Mouse (Mus musculus): Measurements from ENCODE around the gene Sowahc. TPM values are rescaled to one million over a fixed set of nuclear protein-coding genes. Genes with fewer than 3 reads are reported as not detected.

Gene Sowahc
- total and polyA plus RNA-seq, 2 experiments from 2014 or later = 14.1 to 32.3 TPM

DNA sequence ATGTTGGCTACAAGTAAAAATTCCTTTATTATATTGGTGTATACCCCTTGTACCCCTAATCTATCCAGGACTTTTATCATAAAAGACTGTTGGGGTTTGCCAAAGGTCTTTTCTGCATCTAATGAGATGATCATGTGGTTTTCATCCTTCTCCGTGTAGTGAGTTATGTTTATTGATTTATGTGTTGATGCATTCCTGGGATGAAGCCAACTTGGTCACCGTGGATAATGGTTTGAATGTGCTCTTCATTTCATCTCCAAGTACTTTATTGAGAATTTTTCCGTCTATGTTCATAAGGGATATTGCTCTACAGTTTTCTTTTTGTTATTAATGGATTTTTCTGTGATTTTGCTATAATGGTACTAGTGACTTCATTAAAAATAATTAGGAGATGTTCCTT, 27.8 kb downstream of the Sowahc start:
- no peak for TF ChIP-seq CTCF (IDR thresholded peaks at IDR 0.05)
- H3K9me3 ChIP-seq (ENCODE audit: low read length) = no peaks in the 10 kb centered on the region
- DNase-seq (ENCODE audit: low spot score) = no peak
- H3K27me3 ChIP-seq (ENCODE audit: insufficient read depth, low read length) = no peaks in the 10 kb centered on the region
- no peak overlapping the region for H3K4me3 ChIP-seq (ENCODE audit: low read depth, low read length)
- H3K9ac ChIP-seq (replicated peaks; ENCODE audit: low read length, poor library complexity, severe bottlenecking) = no peak overlapping the region
- no peaks in the 10 kb centered on the region for H3K36me3 ChIP-seq (ENCODE audit: insufficient read depth, low read length)
- ATAC-seq (ENCODE audit: low FRiP score) = no peak
- no peak overlapping the region for H3K27ac ChIP-seq (ENCODE audit: low read depth, low read length)
- no peaks in the 10 kb centered on the region for H3K4me1 ChIP-seq (ENCODE audit: insufficient read depth, low read length)
- WGBS = 80% methylated on average over 3 of the region's 3 CpGs
- H3K4me2 ChIP-seq (ENCODE audit: low read depth, low read length, poor library complexity, severe bottlenecking) = no peak overlapping the region

DNA sequence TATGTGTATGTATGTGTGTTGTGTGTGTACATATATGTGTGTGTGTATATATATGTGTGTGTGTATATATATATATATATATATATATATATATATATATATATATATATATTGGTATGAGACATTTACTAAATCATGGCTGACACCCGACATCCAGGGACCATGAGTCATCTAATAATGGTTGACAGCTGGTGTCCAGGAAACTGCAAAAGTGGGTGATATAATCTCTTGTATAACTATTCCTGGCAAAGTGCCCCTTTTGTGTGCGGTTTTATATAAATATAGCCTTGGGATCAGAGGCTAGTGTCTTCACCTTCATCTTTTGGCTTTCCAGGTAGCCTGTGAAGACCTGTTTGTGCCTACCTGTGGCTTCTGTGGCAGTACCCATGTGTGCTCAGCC, 28.9 kb downstream of the Sowahc start:
- ATAC-seq (ENCODE audit: low FRiP score) (no peak), DNase-seq (ENCODE audit: low spot score) (no peak)
- Histone ChIP-seq H3K27ac (ENCODE audit: low read depth, low read length) (no peak overlapping the region), H3K4me2 (ENCODE audit: low read depth, low read length, poor library complexity, severe bottlenecking) (no peak overlapping the region), H3K4me1 (ENCODE audit: insufficient read depth, low read length) (no peaks in the 10 kb centered on the region), H3K9me3 (ENCODE audit: low read length) (no peaks in the 10 kb centered on the region), H3K36me3 (ENCODE audit: insufficient read depth, low read length) (no peaks in the 10 kb centered on the region), H3K9ac (replicated peaks; ENCODE audit: low read length, poor library complexity, severe bottlenecking) (no peak overlapping the region), H3K27me3 (ENCODE audit: insufficient read depth, low read length) (no peaks in the 10 kb centered on the region), H3K4me3 (ENCODE audit: low read depth, low read length) (no peak overlapping the region)
- no peak for TF ChIP-seq CTCF (IDR thresholded peaks at IDR 0.05)
- 90% methylated on average over 2 of the region's 2 CpGs for WGBS

DNA sequence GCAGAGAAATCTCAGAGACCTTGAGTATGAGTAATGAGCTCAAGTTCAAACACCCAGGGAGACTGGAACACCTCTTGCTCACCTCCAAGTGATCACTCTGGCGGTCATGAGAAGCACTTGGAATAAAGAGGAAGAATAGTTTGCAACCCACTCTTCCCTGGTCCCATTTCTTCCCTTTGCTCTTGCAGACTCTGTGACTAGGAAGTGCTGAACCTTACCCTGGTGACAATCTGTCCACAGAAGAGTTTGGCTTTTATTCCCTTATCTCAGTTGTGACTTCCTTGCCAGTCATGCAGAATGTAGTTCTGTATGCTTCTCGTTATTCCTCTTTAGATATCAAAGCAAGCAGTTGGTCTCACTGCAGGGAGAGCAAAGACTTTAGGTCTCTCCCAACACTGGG, 30.2 kb downstream of the Sowahc start:
- DNase-seq (ENCODE audit: low spot score) (no peak), ATAC-seq (ENCODE audit: low FRiP score) (no peak)
- no peaks in the 10 kb centered on the region for H3K9me3 ChIP-seq (ENCODE audit: low read length)
- WGBS = 88% methylated on average over 2 of the region's 2 CpGs
- no peak overlapping the region for H3K27ac ChIP-seq (ENCODE audit: low read depth, low read length)
- H3K4me1 ChIP-seq (ENCODE audit: insufficient read depth, low read length) = no peaks in the 10 kb centered on the region
- no peak overlapping the region for H3K9ac ChIP-seq (replicated peaks; ENCODE audit: low read length, poor library complexity, severe bottlenecking)
- H3K4me2 ChIP-seq (ENCODE audit: low read depth, low read length, poor library complexity, severe bottlenecking) = no peak overlapping the region
- H3K4me3 ChIP-seq (ENCODE audit: low read depth, low read length) = no peak overlapping the region
- no peak for TF ChIP-seq CTCF (IDR thresholded peaks at IDR 0.05)
- no peaks in the 10 kb centered on the region for H3K36me3 ChIP-seq (ENCODE audit: insufficient read depth, low read length)
- no peaks in the 10 kb centered on the region for H3K27me3 ChIP-seq (ENCODE audit: insufficient read depth, low read length)

DNA sequence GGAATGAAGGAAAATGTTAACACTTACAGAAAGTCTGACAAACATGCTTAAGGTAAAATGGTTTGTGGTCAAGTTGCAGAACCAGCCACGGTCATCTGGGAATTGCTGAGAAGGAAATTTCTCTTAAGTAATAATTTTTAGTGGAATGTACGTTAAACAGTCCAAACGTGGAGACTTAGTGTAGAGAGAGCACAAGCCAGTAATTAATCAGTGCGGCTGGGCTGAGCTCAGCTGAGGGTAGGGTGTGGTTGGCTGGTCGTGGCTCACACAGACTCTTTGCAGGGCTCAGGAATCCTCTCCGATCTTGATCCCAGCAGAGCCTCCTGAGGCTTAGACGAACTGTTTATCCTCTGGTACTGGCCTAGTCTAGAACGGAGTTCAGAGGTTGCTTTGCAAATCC, 30.6 kb downstream of the Sowahc start:
- Histone ChIP-seq H3K9me3 (ENCODE audit: low read length) (no peaks in the 10 kb centered on the region), H3K9ac (replicated peaks; ENCODE audit: low read length, poor library complexity, severe bottlenecking) (no peak overlapping the region), H3K36me3 (ENCODE audit: insufficient read depth, low read length) (no peaks in the 10 kb centered on the region), H3K4me1 (ENCODE audit: insufficient read depth, low read length) (no peaks in the 10 kb centered on the region), H3K27me3 (ENCODE audit: insufficient read depth, low read length) (no peaks in the 10 kb centered on the region), H3K4me3 (ENCODE audit: low read depth, low read length) (no peak overlapping the region), H3K4me2 (ENCODE audit: low read depth, low read length, poor library complexity, severe bottlenecking) (no peak overlapping the region), H3K27ac (ENCODE audit: low read depth, low read length) (no peak overlapping the region)
- ATAC-seq (ENCODE audit: low FRiP score) (no peak), DNase-seq (ENCODE audit: low spot score) (no peak)
- 79% methylated on average over 8 of the region's 8 CpGs for WGBS
- TF ChIP-seq CTCF (IDR thresholded peaks at IDR 0.05) = no peak

DNA sequence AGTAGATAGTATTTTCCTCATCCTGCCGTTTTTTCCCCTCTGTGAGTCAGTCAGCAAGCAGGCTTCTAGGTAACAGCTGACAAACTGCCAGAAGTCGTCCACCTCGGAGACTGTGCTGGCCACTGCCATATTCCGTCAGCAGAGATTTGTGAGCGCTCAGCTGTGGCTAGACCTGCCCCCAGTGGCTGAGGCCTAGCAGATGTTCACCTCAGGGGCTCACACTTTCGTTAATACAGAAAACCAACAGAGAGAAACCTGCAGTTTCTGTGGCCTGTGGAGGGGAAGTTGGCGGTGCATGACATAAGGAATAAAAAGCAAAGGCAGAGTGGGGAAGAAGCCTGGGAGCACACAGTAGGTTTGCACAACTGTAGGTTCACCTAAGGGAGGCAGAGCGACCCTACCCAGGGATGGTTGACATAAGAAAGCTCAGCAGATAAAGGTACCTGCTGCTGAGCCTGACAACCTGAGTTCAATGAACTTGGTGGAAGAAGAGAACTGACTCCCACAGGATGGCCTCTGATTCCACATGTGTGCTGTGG, 31.9 kb downstream of the Sowahc start:
- ATAC-seq (ENCODE audit: low FRiP score) (no peak), DNase-seq (ENCODE audit: low spot score) (no peak)
- H3K4me3 ChIP-seq (ENCODE audit: low read depth, low read length) = no peak overlapping the region
- no peak for TF ChIP-seq CTCF (IDR thresholded peaks at IDR 0.05)
- H3K27ac ChIP-seq (ENCODE audit: low read depth, low read length) = no peak overlapping the region
- no peaks in the 10 kb centered on the region for H3K4me1 ChIP-seq (ENCODE audit: insufficient read depth, low read length)
- H3K27me3 ChIP-seq (ENCODE audit: insufficient read depth, low read length) = no peaks in the 10 kb centered on the region
- H3K9ac ChIP-seq (replicated peaks; ENCODE audit: low read length, poor library complexity, severe bottlenecking) = no peak overlapping the region
- H3K9me3 ChIP-seq (ENCODE audit: low read length) = no peaks in the 10 kb centered on the region
- 75% methylated on average over 8 of the region's 8 CpGs for WGBS
- H3K4me2 ChIP-seq (ENCODE audit: low read depth, low read length, poor library complexity, severe bottlenecking) = no peak overlapping the region
- H3K36me3 ChIP-seq (ENCODE audit: insufficient read depth, low read length) = no peaks in the 10 kb centered on the region

DNA sequence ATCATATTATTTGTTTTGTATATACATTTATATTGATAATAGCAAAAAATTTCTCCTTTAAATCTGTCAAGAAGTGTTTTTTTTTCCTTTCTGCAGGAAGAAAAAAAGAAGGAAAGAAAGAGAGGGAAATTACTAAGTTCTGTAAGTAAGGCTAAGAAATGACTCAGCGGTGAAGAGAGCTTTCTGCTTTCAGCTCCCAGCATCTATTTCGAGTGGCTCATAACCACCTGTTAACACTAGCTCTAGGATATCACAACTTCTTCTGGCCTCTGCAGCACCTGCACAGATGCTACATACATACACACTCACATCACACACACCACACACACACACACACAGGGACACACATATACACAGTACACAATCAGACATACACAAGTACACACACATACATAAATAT, 34.8 kb downstream of the Sowahc start:
- Histone ChIP-seq H3K9ac (replicated peaks; ENCODE audit: low read length, poor library complexity, severe bottlenecking) (no peak overlapping the region), H3K4me1 (ENCODE audit: insufficient read depth, low read length) (no peaks in the 10 kb centered on the region), H3K27ac (ENCODE audit: low read depth, low read length) (no peak overlapping the region), H3K4me3 (ENCODE audit: low read depth, low read length) (no peak overlapping the region), H3K36me3 (ENCODE audit: insufficient read depth, low read length) (no peaks in the 10 kb centered on the region), H3K4me2 (ENCODE audit: low read depth, low read length, poor library complexity, severe bottlenecking) (no peak overlapping the region), H3K9me3 (ENCODE audit: low read length) (no peaks in the 10 kb centered on the region), H3K27me3 (ENCODE audit: insufficient read depth, low read length) (no peaks in the 10 kb centered on the region)
- 95% methylated on average over 2 of the region's 2 CpGs for WGBS
- ATAC-seq (ENCODE audit: low FRiP score) (no peak), DNase-seq (ENCODE audit: low spot score) (no peak)
- no peak for TF ChIP-seq CTCF (IDR thresholded peaks at IDR 0.05)
